Comparison of ENCODE assay signal across 42 mouse cellular contexts in genomic region chr15:100290858-100291257, GRCm38 (mm10). TPM values are rescaled to one million over a fixed set of nuclear protein-coding genes. Genes with fewer than 3 reads are reported as not detected.
DNase-seq lines count a peak whose midpoint lies in the region; TF ChIP-seq lines count a peak whose summit lies in the region.
"Had no signal": no experiment of that assay in that cellular context is flagged by ENCODE, and none has a peak within 500 bp of the region (broad histone marks: within the 10 kb centered on the region; RNA-seq: fewer than 3 reads in every experiment).

No protein-coding gene starts in this region.

- no peak overlapping the region for H3K4me3 ChIP-seq in left cerebral cortex, adult 2 months
- H3K4me3 ChIP-seq: embryonic facial prominence, embryonic 10.5 days; embryonic facial prominence, embryonic 15.5 days; forebrain, embryonic 13.5 days; intestine, embryonic 15.5 days; limb, embryonic 10.5 days; limb, embryonic 15.5 days; liver, embryonic 13.5 days; megakaryocyte, embryonic 14.5 days; midbrain, embryonic 12.5 days; myocyte; neural tube, embryonic 12.5 days had no signal

- peak; percentile 17 for DNase-seq in adrenal gland, adult 2 months
- no peak for DNase-seq in adrenal gland, adult (ENCODE audit: inconsistent age in 2 of 2, low spot score in 1 of 2)
- DNase-seq in heart, adult 11 months: peak; percentile 92
- no peak for DNase-seq in heart, postnatal 4 days
- no peak for DNase-seq in left cerebral cortex, adult 2 months (ENCODE audit: extremely low spot score in 1 of 2, low spot score in 2 of 2)
- no peak for DNase-seq in left cerebral cortex, adult 18-20 months (ENCODE audit: low spot score in 2 of 2)
- peak; percentile 52 for DNase-seq in telencephalon, adult 2 months (ENCODE audit: low read depth, low spot score)
- no peak for DNase-seq in right cerebral cortex, adult 2 months (ENCODE audit: low spot score in 2 of 2)
- DNase-seq: adrenal gland, postnatal 10 days; cerebellum, adult 11-12 months; cerebellum, postnatal 14 days; gastrocnemius, postnatal 10 days; heart, postnatal 14 days; kidney, adult 8-10 months; kidney, postnatal 4 days; liver, embryonic 13.5 days; lung, adult 18-20 months; lung, postnatal 4 days; spleen, adult 18-20 months; thymus, adult 18-20 months; thymus, postnatal 36 days had no signal

- intact Hi-C loops in left cerebral cortex, adult 2 months (cut with DNase I): no loop called here

- H3K27ac ChIP-seq in left cerebral cortex, adult 2 months: peak overlapping the region; percentile 47; the same call in 1 of the 2 replicates
- H3K27ac ChIP-seq: embryonic facial prominence, embryonic 10.5 days; embryonic facial prominence, embryonic 15.5 days; forebrain, embryonic 13.5 days; hindbrain, postnatal 0 days; intestine, embryonic 15.5 days; kidney, postnatal 0 days; limb, embryonic 10.5 days; limb, embryonic 15.5 days; liver, embryonic 13.5 days; midbrain, embryonic 12.5 days; neural tube, embryonic 12.5 days had no signal

- no peak for TF ChIP-seq CTCF in left cerebral cortex, adult 2 months (IDR thresholded peaks at IDR 0.05)

RNA-seq across cellular contexts. Expression of gene Tmprss12, which starts 10.2 kb away (rescaled TPM):
- not detected for total RNA-seq in adrenal gland, adult 2 months (2021)
- not detected in 2 replicates for polyA plus RNA-seq in adrenal gland, adult 2 months (2012; rRNA removed)
- not detected for total RNA-seq in heart, postnatal 4 days (2021)
- total RNA-seq in left cerebral cortex, adult 2 months (2021): not detected
- total RNA-seq in left cerebral cortex, adult 18-20 months (2021): not detected
- total RNA-seq: adrenal gland, postnatal 10 days; CH12.LX; gastrocnemius, postnatal 10 days; heart, postnatal 14 days; hindbrain, postnatal 0 days; midbrain, postnatal 0 days had no signal
- polyA plus RNA-seq: activated CD4-positive, CD25-positive, alpha-beta regulatory T cell, adult 4 months; C2C12; embryonic facial prominence, embryonic 10.5 days; embryonic facial prominence, embryonic 15.5 days; forebrain, embryonic 13.5 days; gonadal fat pad, adult 2 months; heart, embryonic 14.5 days; hindbrain, embryonic 11.5 days; hindbrain, postnatal 0 days; intestine, embryonic 15.5 days; kidney, postnatal 0 days; limb, embryonic 10.5 days; limb, embryonic 15.5 days; liver, embryonic 13.5 days; lung, postnatal 0 days; midbrain, embryonic 12.5 days; midbrain, postnatal 0 days; myocyte; neural tube, embryonic 12.5 days had no signal

RNA-seq across cellular contexts. Expression of gene Mettl7a1, which starts 13.1 kb away (rescaled TPM):
- 100 to 1,000 TPM; 117 to 142 TPM for total RNA-seq in adrenal gland, adult 2 months (2021)
- polyA plus RNA-seq in adrenal gland, adult 2 months (2012; rRNA removed): 69.8 and 78.4 TPM in 2 replicates
- 10 to 100 TPM in 1 of 2 experiments, 1 to 10 TPM in 1; 8.8 to 13.1 TPM for total RNA-seq in heart, postnatal 4 days (2021)
- total RNA-seq in left cerebral cortex, adult 2 months (2021): 10 to 100 TPM; 30.0 to 32.2 TPM
- total RNA-seq in left cerebral cortex, adult 18-20 months (2021): 10 to 100 TPM; 32.2 to 35.0 TPM

RNA-seq across cellular contexts. Expression of gene Mettl7a3, which starts 43.9 kb away (rescaled TPM):
- under 1 TPM in 1 of 2 experiments, not detected in 1; 0.63 TPM for total RNA-seq in adrenal gland, adult 2 months (2021)
- polyA plus RNA-seq in adrenal gland, adult 2 months (2012; rRNA removed): 0.13 and 0.16 TPM in 2 replicates
- not detected for total RNA-seq in heart, postnatal 4 days (2021)
- total RNA-seq in left cerebral cortex, adult 2 months (2021): under 1 TPM in 1 of 2 experiments, not detected in 1; 0.66 TPM
- total RNA-seq in left cerebral cortex, adult 18-20 months (2021): under 1 TPM in 1 of 2 experiments, not detected in 1; 0.35 TPM
- total RNA-seq: CH12.LX; heart, postnatal 14 days; midbrain, postnatal 0 days had no signal
- polyA plus RNA-seq: activated CD4-positive, CD25-positive, alpha-beta regulatory T cell, adult 4 months; C2C12; embryonic facial prominence, embryonic 10.5 days; forebrain, embryonic 13.5 days; heart, embryonic 14.5 days; limb, embryonic 10.5 days; liver, embryonic 13.5 days; midbrain, embryonic 12.5 days; midbrain, postnatal 0 days; myocyte; stomach, embryonic 16.5 days had no signal

Comparison
In these comparisons a context has a peak if more than half of its experiments do, and no peak if none do; other contexts are left out.
1. DNase-seq: peak in adrenal gland, adult 2 months (single experiment), heart, adult 11 months (single experiment) and telencephalon, adult 2 months (single experiment); none in adrenal gland, adult (0 of 2), heart, postnatal 4 days (single experiment), left cerebral cortex, adult 2 months (0 of 2), left cerebral cortex, adult 18-20 months (0 of 2) and right cerebral cortex, adult 2 months (0 of 2).